Mouse (Mus musculus): ENCODE measurements around the gene Elavl1.

Elavl1 gene

GRCm38 (mm10) chr8:4320404-4320803 is 4.8 kb downstream of the Elavl1 start:
- no peak for DNase-seq (ENCODE audit: low spot score)

- no peak for DNase-seq (ENCODE audit: low spot score)
Observed at GRCm38 (mm10) chr8:4319573-4319872, 5.7 kb downstream of the Elavl1 start.

- DNase-seq (ENCODE audit: low spot score) = no peak
Observed at GRCm38 (mm10) chr8:4318796-4319572, 6.2 kb downstream of the Elavl1 start.

- DNase-seq (ENCODE audit: low spot score) = no peak
Observed at GRCm38 (mm10) chr8:4318124-4318523, 7.1 kb downstream of the Elavl1 start.

- no peak for DNase-seq (ENCODE audit: low spot score)
Observed at GRCm38 (mm10) chr8:4314852-4315251, 10.4 kb downstream of the Elavl1 start.

- DNase-seq (ENCODE audit: low spot score) = no peak
Observed at GRCm38 (mm10) chr8:4313254-4314124, 11.7 kb downstream of the Elavl1 start.

GRCm38 (mm10) chr8:4312104-4312503 is 13.1 kb downstream of the Elavl1 start:
- no peak for DNase-seq (ENCODE audit: low spot score)

- no peak for DNase-seq (ENCODE audit: low spot score)
Observed at GRCm38 (mm10) chr8:4305838-4306237, 19.4 kb downstream of the Elavl1 start.

GRCm38 (mm10) chr8:4304124-4304547 is 21.1 kb downstream of the Elavl1 start:
- DNase-seq (ENCODE audit: low spot score) = no peak

- no peak for DNase-seq (ENCODE audit: low spot score)
Observed at GRCm38 (mm10) chr8:4297822-4298221, 27.4 kb downstream of the Elavl1 start.

- no peak for DNase-seq (ENCODE audit: low spot score)
Observed at GRCm38 (mm10) chr8:4292738-4293137, 32.5 kb downstream of the Elavl1 start.

GRCm38 (mm10) chr8:4276111-4276465 is 49.1 kb downstream of the Elavl1 start:
- DNase-seq (ENCODE audit: low spot score) = no peak

- peak; percentile 85 for DNase-seq (ENCODE audit: low spot score)
Observed at GRCm38 (mm10) chr8:4275275-4276110, 49.7 kb downstream of the Elavl1 start, which contains the start of gene Timm44. Gene Timm44, minus strand, starts transcription at chr8:4275913.

GRCm38 (mm10) chr8:4269609-4270008 is 55.6 kb downstream of the Elavl1 start:
- no peak for DNase-seq (ENCODE audit: low spot score)

GRCm38 (mm10) chr8:4267627-4268026 is 57.6 kb downstream of the Elavl1 start:
- DNase-seq (ENCODE audit: low spot score) = no peak

GRCm38 (mm10) chr8:4265160-4265914 is 59.9 kb downstream of the Elavl1 start:
- no peak for DNase-seq (ENCODE audit: low spot score)

GRCm38 (mm10) chr8:4263105-4263791 is 62.0 kb downstream of the Elavl1 start:
- DNase-seq (ENCODE audit: low spot score) = no peak

- no peak for DNase-seq (ENCODE audit: low spot score)
Observed at GRCm38 (mm10) chr8:4259805-4260170, 65.4 kb downstream of the Elavl1 start.

GRCm38 (mm10) chr8:4259125-4259804 is 65.9 kb downstream of the Elavl1 start, which contains the start of gene Ctxn1:
Gene Ctxn1, minus strand, starts transcription at chr8:4259274.
- DNase-seq (ENCODE audit: low spot score) = no peak

- no peak for DNase-seq (ENCODE audit: low spot score)
Observed at GRCm38 (mm10) chr8:4258678-4259077, 66.5 kb downstream of the Elavl1 start.
